Mouse (Mus musculus) 3134 (cell line): ENCODE data around the gene Sct.

Experiments used
- DNase-seq: peaks from one replicate; pipeline ENCODE4 v3.0.0-alpha.2; 2011; ENCODE audit warnings: low spot score; ENCODE audit not compliant: insufficient read length; ENCODE audit errors: extremely low read depth

Gene Sct

GRCm38 (mm10) chr7:141278766-141279590 is at the start of gene Sct:
Gene Sct, minus strand, starts transcription at chr7:141279133.
- DNase-seq = no peak

GRCm38 (mm10) chr7:141328373-141328990 is 49.5 kb upstream of the Sct start:
- no peak for DNase-seq

GRCm38 (mm10) chr7:141327469-141328372 is 48.8 kb upstream of the Sct start, which contains the start of the genes Deaf1 and Tmem80:
Gene Deaf1, minus strand, starts transcription at chr7:141327690.
Gene Tmem80, plus strand, starts transcription at chr7:141327739.
- peak; percentile 95 for DNase-seq

DNA sequence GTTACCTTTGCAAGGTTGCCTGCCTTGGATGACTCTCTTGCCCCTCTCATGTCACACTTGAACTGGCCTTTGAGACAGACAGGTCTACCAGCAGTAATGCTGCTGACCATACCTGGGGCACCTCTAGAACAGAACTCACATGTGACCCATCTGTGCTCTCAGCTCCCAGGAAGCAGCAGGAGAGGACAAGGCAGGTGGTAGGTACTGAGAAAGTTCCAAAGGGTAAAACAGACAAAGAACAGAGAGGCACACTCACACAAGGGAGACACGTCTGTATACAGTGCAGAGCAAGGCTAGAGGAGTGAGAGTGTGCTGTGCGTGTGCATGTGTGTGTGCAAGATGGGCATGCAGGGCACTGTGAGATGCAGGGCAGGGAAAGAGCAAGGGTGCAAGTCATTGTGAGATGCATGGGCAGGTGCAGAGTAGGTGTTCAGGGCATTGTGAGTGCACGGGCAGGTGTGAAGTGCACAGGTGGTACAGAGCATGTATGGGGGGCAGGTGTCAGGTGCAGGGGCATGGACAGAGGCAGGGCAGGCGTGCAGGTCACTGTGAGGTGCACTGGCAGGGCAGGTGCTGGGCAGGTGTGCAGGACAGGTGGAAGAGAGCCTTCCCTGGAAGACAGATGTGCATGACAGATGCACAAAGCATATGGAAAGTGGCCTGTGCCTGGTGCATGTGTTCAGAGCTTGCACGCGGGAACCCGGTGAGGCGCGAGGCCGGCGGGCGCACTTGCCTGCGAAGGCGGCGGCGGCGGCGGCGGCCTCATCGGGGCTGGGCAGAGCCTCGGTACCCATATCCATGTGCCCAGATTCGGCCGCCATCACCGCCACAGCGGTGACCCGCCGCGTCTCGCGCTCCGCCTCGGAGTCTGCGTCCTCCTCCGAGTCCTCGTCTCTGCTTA is 47.9 kb upstream of the Sct start:
- DNase-seq = no peak

DNA sequence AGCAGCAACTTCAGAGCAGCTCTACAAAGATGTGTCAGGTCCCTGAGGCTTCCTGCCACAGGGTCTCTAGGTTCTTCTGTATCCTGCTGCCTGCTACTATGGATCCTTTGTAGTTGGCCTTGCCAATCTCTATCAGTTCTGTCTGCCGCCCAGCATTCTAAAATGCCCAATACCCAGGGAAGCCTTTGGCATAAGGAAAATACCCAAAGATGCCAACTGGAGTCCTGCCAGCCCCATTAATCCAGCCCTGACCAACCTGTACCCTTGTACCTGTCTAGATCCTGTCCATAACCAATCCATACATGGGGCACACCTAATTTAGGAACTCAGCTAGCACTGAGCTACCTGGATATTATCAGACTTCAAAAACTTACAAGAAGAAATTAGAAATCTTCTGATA is 45.8 kb upstream of the Sct start:
- no peak for DNase-seq

DNA sequence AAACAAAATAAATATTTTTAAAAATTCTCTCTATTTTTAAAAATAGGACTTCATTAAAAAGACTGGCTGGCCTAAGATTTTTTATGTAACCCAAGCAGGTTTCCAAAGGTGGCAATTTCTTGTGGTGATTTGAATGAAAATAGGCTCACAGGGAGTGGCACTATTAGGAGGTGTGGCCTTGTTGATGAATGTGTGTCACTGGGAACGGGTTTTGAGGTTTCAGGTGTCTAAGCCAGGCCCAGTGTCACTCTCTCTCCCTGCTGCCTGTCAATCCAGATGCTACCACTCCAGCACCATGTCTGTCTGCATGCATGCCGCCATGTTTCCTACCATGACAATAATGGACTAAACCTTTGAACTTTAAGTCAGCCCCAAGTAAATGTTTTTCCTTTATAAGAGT is 40.5 kb upstream of the Sct start:
- no peak for DNase-seq

DNA sequence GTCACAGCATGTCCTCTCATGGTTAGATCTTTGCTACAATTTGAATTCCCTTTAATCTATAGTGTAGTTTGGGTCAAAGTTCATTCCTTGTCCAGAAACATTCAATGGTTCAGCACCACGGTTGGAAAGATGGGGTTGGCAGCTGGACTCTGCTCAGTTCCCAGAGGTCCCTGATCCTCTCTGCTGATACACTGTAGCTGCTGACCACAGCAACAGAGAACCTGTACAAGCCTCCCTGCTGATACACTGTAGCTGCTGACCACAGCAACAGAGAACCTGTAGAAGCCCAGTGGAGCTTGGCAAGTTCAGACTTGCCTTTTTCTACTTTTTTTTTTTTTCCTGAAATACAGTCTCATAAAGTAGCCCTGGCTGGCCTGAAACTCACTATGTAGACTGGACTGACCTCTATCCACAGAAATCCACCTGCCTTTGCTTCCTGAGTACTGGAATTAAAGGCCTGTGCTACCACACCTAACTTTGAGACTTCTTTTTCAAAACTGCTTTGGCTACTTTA is 38.7 kb upstream of the Sct start:
- no peak for DNase-seq

GRCm38 (mm10) chr7:141315974-141316373 is 37.0 kb upstream of the Sct start:
- DNase-seq = no peak

- DNase-seq = no peak
Observed at GRCm38 (mm10) chr7:141315076-141315475, 36.1 kb upstream of the Sct start.

DNA sequence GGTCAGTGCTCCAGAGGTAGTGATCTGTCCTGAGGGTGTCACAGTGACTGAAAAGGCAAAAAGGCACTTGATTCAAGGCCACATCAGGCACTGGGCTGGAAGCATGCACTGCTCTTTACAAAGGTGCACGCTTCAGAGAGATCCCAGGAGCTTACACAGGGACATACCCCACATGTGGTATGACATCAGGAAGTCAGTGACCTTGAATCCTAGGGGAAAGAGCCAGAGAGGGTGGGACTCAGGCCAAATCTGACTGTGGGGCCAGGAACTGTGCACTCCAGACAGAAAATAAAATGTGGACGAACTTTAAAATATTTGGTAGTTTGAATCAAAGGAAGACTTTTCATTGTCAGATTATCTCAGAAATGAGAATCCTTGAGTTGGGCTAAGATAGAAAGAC is 35.5 kb upstream of the Sct start:
- DNase-seq = no peak

DNA sequence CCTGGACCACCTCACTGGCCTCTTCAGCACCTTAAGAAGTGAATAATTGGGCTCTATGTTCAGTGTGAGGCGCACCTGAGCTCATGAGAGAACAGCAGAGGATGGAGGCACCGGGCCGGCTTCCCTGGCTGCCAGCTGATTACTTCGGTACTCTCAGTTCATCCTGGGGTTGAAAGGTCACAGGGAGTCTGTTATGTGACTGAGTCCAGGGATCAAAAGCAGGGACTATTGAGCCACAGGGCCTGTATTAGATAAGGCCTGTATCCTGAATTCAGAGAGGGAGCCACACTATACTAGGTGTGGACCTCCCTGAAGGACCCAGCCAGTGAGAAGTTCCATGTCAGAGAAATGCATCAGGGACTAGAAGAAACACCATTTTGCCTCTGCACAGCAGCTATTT is 25.6 kb upstream of the Sct start:
- no peak for DNase-seq

DNA sequence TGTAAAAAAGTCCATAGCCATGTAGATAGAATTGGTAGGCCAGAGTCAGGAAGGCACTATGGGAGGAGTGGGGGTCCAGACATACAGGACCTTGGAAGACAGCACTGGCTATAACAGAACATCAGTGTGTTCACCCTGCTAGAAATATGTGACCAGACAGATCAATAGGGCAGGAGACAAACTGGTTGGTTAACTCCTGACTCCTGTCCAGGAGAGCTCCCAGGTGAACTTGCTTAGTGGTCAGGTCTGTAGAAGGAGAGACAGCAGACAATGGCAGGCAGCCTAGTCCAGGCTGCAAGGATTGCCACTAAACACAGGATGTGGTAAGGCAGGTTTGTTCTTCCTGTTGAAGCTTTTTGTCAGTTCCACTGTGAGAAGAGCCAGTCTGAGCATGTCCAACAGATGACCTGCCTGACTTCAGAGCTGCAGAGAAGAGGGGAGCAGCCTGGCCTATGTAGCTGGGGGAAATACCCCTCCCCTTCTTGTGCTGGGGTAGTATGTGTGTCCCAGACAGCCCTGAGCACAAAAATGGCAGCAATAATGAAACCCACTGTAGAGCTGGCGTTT is 23.9 kb upstream of the Sct start:
- DNase-seq = no peak

- DNase-seq = no peak
Observed at GRCm38 (mm10) chr7:141301386-141301785, 22.5 kb upstream of the Sct start.

DNA sequence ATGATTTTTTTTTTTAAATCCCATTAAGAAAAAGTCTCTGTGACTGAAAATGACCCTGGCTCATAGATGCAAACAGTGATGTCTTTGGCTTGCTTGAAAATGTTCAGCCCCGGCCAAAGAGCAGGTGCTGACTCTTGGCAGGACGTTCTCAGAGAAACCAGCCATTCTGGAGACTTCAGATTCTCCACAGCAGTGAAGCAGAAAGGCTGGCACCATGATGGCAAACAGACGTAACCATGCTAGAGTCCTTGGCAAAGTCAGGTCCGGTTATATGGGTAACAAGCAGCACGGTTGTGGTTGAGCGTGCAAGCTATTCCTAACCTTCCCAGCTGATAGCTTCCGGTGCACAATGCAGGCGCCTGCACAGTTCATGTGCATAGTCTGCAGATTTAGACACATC is 20.2 kb upstream of the Sct start:
- no peak for DNase-seq

- DNase-seq = no peak
Observed at GRCm38 (mm10) chr7:141297926-141298650, 19.2 kb upstream of the Sct start.

DNA sequence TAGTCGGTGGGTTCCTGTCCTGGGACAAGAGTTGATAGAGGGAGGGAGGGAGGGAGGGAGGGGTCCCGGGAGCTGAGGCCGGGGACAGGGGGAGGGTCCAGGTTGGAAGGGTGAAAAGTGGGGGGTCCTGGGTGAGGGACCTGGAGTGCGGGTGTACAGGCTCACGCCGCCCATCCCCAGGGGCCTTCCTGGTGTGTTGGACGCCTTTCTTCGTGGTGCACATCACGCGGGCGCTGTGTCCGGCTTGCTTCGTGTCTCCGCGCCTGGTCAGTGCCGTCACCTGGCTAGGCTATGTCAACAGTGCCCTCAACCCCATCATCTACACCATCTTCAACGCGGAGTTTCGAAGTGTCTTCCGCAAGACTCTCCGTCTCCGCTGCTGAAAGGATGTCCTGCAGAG is 15.5 kb upstream of the Sct start:
- no peak for DNase-seq

DNA sequence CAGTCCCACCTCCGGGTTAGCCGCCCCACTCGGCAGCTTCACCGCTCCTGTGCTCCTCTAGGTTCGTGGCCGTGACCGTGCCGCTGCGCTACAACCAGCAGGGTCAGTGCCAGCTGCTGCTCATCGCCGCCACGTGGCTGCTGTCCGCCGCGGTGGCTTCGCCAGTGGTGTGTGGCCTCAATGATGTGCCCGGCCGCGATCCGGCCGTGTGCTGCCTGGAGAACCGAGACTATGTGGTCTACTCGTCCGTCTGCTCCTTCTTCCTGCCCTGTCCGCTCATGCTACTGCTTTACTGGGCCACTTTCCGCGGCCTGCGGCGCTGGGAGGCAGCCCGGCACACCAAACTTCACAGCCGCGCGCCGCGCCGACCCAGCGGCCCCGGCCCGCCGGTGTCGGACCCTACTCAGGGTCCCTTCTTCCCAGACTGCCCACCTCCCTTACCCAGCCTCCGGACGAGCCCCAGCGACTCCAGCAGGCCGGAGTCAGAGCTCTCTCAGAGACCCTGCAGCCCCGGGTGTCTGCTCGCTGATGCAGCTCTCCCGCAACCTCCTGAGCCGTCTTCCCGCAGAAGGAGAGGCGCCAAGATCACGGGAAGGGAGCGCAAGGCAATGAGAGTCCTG is 15.0 kb upstream of the Sct start:
- no peak for DNase-seq

GRCm38 (mm10) chr7:141292583-141293388 is 13.9 kb upstream of the Sct start:
- DNase-seq = no peak
